Mouse (Mus musculus): ENCODE measurements around the gene Zfp335. TPM values are rescaled to one million over a fixed set of nuclear protein-coding genes. Genes with fewer than 3 reads are reported as not detected.

Zfp335 gene
- polyA plus RNA-seq (2012; fragmentation: generic; extraction: Trizol), result 10 to 100 TPM in 1 of 2 experiments, 1 to 10 TPM in 1; 4.1 to 11.3 TPM

DNA sequence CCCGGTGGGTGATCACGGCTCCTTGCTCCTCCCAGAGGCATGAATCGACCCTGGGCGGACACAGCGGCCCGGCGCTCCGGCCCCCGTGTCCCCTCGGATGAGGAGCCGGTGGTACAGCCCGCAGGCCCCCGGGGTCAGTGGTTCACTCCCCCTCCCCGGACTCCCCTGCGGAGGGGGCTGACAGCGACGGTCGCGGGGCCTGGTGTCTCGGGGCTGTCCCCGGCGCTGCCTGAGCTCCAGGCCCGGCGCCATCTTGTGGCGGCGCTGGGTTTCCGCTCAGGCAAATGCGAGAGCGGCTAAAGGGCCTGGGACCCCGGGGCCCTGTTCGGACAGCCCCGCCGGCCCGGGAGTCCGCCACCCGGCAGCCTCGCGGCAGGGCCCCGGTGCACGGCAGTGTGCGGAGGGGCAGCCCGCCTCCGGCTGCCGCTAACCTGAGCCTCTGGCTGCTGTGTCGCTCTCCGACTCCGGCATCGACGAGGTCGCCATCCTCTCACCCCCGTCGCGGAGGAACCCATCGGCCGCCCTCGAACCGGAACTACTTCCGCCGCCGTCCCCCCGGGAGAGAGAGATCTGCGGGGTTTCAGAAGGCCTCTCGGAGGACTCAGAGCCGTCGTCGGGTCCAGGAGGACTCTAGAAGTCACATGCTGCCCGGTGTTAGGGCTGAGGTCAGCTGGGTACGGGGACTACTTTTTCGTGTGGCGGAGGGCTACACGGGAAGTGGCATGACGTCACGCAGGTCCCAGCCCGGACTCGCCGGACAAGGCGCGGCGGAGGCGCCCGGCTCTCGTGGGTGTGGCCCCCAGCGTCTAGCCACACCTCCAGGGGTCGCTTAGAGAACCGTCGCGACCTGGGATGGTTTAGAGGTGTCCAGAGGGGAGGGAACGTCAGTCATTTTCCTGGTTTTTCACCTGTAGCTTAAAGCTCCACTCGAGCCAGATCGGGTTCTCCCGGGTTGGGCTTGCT lies at the start of gene Zfp335:
TSS of gene Zfp335 (minus strand) at position 672 of the 963 bp plus-strand sequence.

DNA sequence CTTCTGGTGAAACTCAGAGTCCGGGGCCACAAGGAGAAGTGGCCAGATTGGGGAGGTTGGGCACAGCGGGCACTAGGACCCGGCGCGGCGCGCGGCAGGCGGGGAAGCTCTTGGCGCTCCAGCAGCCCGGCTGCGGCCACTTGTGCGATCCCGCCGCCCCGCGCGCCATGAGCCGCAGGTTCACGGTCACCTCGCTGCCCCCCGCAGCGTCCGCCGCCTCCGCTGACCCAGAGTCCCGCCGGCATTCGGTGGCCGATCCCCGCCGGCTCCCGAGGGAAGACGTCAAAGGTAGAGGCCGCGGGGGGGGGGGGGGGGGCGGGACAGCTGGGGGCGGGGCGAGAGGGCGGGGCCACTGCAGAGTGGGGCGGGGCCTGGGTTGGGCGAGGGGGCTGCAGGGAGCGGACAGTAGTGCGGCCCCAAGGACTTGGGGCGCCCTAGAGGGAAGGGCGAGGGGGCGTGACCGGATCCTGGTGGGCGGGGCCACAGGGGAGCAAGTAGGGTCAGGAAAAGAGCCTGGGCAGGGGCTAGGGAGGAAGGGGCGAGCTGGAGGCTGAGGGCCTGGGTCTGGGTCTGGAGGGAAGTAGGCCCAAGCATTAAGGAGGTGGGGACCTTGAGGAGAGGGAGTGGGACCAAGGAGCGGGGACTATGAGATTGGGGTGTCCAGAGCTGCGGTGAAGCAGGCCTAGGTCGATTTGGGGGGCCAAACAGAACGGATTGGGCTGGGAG lies 49.3 kb upstream of the Zfp335 start, which contains the start of gene Slc12a5:
TSS of gene Slc12a5 (plus strand) at position 87 of the 726 bp plus-strand sequence.

DNA sequence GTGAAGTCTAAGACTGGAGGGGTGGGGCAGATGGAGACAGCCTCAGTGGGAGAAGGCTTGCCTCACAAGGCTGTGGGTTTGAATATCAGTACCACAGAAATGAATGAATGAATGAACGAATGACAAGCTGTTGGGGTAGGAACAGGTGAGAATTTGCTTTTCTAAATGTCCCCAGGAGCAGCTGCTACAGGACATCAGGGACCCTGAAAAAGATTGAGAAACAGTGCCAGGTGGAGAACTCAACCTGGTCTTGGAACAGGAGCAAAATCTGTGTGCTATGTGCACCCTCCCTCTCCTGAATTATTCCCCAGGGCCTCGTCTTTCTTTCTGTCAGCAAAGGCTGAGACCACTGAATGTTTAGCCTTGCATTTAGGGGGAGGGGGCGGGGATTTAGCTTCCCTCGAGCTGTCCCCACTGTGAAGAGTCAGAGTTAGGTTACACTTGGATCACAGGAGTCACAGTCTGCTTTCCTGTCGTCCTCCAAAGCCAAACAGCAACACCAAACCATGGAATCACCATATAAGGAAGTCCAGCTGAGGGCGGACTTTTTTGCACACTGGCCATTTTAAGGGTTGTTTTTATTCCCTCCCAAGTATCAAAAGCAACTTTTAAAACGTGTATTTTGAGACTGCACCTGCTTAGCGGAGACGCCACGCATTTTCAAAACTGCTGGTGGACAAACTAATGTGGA lies 28.7 kb upstream of the Zfp335 start, which contains the start of gene Mmp9:
TSS of gene Mmp9 (plus strand) at position 641 of the 691 bp plus-strand sequence.

DNA sequence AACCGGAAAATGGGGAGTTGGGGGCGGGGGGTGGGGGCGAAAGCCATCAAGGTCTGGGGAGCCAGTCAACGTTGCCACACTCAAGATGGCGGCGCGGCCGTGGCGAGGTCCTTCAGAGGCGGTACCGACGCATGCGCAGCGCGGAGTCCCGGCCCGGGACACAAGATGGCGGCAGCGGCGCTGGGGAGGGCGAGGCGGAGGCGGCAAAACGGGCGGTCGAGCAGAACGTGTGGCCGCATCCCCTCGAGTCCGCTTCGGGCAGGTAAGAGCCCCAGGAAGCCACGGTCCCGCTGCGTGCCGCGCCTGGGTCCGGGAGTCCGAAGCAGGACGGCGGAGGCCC lies 32.4 kb downstream of the Zfp335 start, which contains the start of gene Pcif1:
TSS of gene Pcif1 (plus strand) at position 77 of the 340 bp plus-strand sequence.

DNA sequence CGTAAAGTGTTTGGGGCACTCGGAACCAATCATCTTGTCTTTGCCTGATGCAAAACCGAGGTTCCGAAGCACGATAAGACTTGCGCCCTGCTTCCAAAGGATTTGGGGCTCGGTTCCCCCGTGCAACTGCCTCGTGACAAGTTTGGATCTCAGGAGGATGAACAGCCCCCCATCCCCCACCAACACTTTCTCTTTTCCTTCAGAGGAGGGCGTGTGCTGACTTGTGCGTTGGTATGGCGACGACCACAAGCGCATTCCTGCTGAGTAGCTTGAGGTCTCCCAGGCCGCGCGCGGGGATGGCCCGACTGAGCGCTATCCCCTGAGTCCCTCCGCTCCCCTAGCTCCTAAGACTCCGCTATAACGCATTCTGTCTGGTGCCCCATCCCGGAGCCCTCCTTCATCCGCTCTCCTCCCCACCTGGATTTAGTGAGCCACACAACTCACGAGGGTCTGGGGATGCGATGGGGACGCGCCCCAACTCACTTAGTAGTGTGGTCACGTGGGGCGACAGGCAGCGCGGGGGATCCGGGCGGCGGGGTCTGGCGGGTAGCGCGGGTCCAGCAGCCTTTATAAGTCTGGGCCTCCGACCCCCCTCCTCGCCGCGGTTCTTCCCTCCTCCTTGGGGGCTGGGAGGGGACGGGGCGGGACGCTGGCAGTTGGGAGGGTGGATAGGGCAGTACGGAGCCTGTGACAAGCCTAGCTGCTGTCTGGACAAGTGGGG lies 54.3 kb downstream of the Zfp335 start, which contains the start of gene Pltp:
TSS of gene Pltp (minus strand) at position 611 of the 721 bp plus-strand sequence.

Other genes with a start within 250 kb of the Zfp335 start
- not detected for gene Wfdc11, start 237.7 kb downstream of the Zfp335 start, polyA plus RNA-seq (2012; fragmentation: generic; extraction: Trizol)
- under 1 TPM in 1 of 2 experiments, not detected in 1; 0.04 TPM for gene Wfdc13, start 226.7 kb downstream of the Zfp335 start, polyA plus RNA-seq (2012; fragmentation: generic; extraction: Trizol)
- gene Spint4, start 213.3 kb downstream of the Zfp335 start, polyA plus RNA-seq (2012; fragmentation: generic; extraction: Trizol), result not detected
- not detected for gene Spint5, start 196.5 kb downstream of the Zfp335 start, polyA plus RNA-seq (2012; fragmentation: generic; extraction: Trizol)
- gene Wfdc3, start 165.8 kb downstream of the Zfp335 start, polyA plus RNA-seq (2012; fragmentation: generic; extraction: Trizol), result 1 to 10 TPM in 1 of 2 experiments, under 1 TPM in 1; 0.27 to 1.1 TPM
- gene Dnttip1, start 165.8 kb downstream of the Zfp335 start, polyA plus RNA-seq (2012; fragmentation: generic; extraction: Trizol), result 10 to 100 TPM; 55.3 to 58.9 TPM
- 100 to 1,000 TPM; 116 to 219 TPM for gene Ube2c, start 141.9 kb downstream of the Zfp335 start, polyA plus RNA-seq (2012; fragmentation: generic; extraction: Trizol)
- under 1 TPM in 1 of 2 experiments, not detected in 1; 0.19 TPM for gene Tnnc2, start 131.8 kb downstream of the Zfp335 start, polyA plus RNA-seq (2012; fragmentation: generic; extraction: Trizol)
- gene Snx21, start 125.9 kb downstream of the Zfp335 start, polyA plus RNA-seq (2012; fragmentation: generic; extraction: Trizol), result 10 to 100 TPM; 29.7 to 50.1 TPM
- gene Acot8, start 106.9 kb downstream of the Zfp335 start, polyA plus RNA-seq (2012; fragmentation: generic; extraction: Trizol), result 10 to 100 TPM; 10.7 to 19.9 TPM
- gene Zswim3, start 106.7 kb downstream of the Zfp335 start, polyA plus RNA-seq (2012; fragmentation: generic; extraction: Trizol), result 1 to 10 TPM; 2.1 to 4.9 TPM
- 10 to 100 TPM in 1 of 2 experiments, 1 to 10 TPM in 1; 9.1 to 10.1 TPM for gene Zswim1, start 89.1 kb downstream of the Zfp335 start, polyA plus RNA-seq (2012; fragmentation: generic; extraction: Trizol)
- under 1 TPM in 1 of 2 experiments, not detected in 1; 0.26 TPM for gene Spata25, start 83.2 kb downstream of the Zfp335 start, polyA plus RNA-seq (2012; fragmentation: generic; extraction: Trizol)
- 100 to 1,000 TPM in 1 of 2 experiments, 10 to 100 TPM in 1; 94.4 to 205 TPM for gene Ctsa, start 78.9 kb downstream of the Zfp335 start, polyA plus RNA-seq (2012; fragmentation: generic; extraction: Trizol)
- 1 to 10 TPM; 2.4 to 6.6 TPM for gene Neurl2, start 78.3 kb downstream of the Zfp335 start, polyA plus RNA-seq (2012; fragmentation: generic; extraction: Trizol)
- gene Pltp, start 54.0 kb downstream of the Zfp335 start, polyA plus RNA-seq (2012; fragmentation: generic; extraction: Trizol), result 100 to 1,000 TPM in 1 of 2 experiments, 10 to 100 TPM in 1; 16.6 to 130 TPM
- gene Pcif1, start 32.5 kb downstream of the Zfp335 start, polyA plus RNA-seq (2012; fragmentation: generic; extraction: Trizol), result 10 to 100 TPM; 56.7 to 65.1 TPM
- 10 to 100 TPM in 1 of 2 experiments, under 1 TPM in 1; 0.49 to 19.7 TPM for gene Mmp9, start 29.0 kb upstream of the Zfp335 start, polyA plus RNA-seq (2012; fragmentation: generic; extraction: Trizol)
- gene Slc12a5, start 49.0 kb upstream of the Zfp335 start, polyA plus RNA-seq (2012; fragmentation: generic; extraction: Trizol), result 1 to 10 TPM in 1 of 2 experiments, under 1 TPM in 1; 0.12 to 1.1 TPM
- 10 to 100 TPM; 11.6 to 29.5 TPM for gene Ncoa5, start 123.1 kb upstream of the Zfp335 start, polyA plus RNA-seq (2012; fragmentation: generic; extraction: Trizol)
- not detected for gene Cd40, start 143.9 kb upstream of the Zfp335 start, polyA plus RNA-seq (2012; fragmentation: generic; extraction: Trizol)
- gene 1700025C18Rik, start 179.0 kb upstream of the Zfp335 start, polyA plus RNA-seq (2012; fragmentation: generic; extraction: Trizol), result not detected